Mouse (Mus musculus) myocyte (in vitro differentiated cells): ENCODE measurements around the gene Dnmt3b. TPM values are rescaled to one million over a fixed set of nuclear protein-coding genes. Genes with fewer than 3 reads are reported as not detected.
"Not testable (repeated sequence)": the region's sequence is repeated elsewhere in the genome, so short reads cannot be mapped to it uniquely, and the experiment has no call there.

Experiments
- H3K27me3 ChIP-seq: one replicate; pipeline ENCODE4 v1.6.1; 2011; ENCODE audit not compliant: control insufficient read depth, insufficient read depth, insufficient read length
- H3K36me3 ChIP-seq: one replicate; pipeline ENCODE4 v1.6.1; 2011; ENCODE audit not compliant: control insufficient read depth, insufficient read depth
- H3K4me2 ChIP-seq: one replicate; pipeline ENCODE4 v1.6.1; 2011; ENCODE audit warnings: low read depth, control low read depth
- H3K4me3 ChIP-seq: one replicate; pipeline ENCODE4 v1.5.1; 2011; ENCODE audit warnings: mild to moderate bottlenecking, control low read depth, moderate library complexity
- H3K79me2 ChIP-seq: one replicate; pipeline ENCODE4 v1.6.1; 2011; ENCODE audit not compliant: control insufficient read depth, insufficient read depth
- H3ac ChIP-seq: one replicate; pipeline ENCODE4 v1.6.1; 2011; ENCODE audit not compliant: control insufficient read depth, insufficient read length
- CEBPB ChIP-seq: IDR thresholded peaks from 2 replicates; pipeline ENCODE4 v1.6.1; 2011; ENCODE audit warnings: mild to moderate bottlenecking, moderate library complexity; ENCODE audit not compliant: poor library complexity, insufficient read depth, severe bottlenecking
- E2F4 ChIP-seq: IDR thresholded peaks from one replicate; pipeline ENCODE4 v1.6.1; 2011; ENCODE audit warnings: mild to moderate bottlenecking, control low read depth, moderate library complexity; ENCODE audit not compliant: insufficient read depth
- MAX ChIP-seq: IDR thresholded peaks from one replicate; pipeline ENCODE4 v1.6.1; 2011; ENCODE audit warnings: low read depth, mild to moderate bottlenecking, control low read depth
- MYOD1 ChIP-seq, 3 experiments: IDR thresholded peaks; one replicate each; pipeline ENCODE4 v1.6.1; 2011; ENCODE audit warnings: control low read depth in 2 of 3, low read depth in 2 of 3, mild to moderate bottlenecking in 2 of 3, moderate library complexity in 1 of 3; ENCODE audit not compliant: insufficient read length in 2 of 3, control insufficient read depth in 1 of 3
- MYOG ChIP-seq, 3 experiments: IDR thresholded peaks; one replicate each; pipeline ENCODE4 v1.6.1; 2011; ENCODE audit warnings: control low read depth in 2 of 3, low read depth in 2 of 3, mild to moderate bottlenecking in 2 of 3; ENCODE audit not compliant: insufficient read length in 2 of 3, control insufficient read depth in 1 of 3, insufficient read depth in 1 of 3
- POLR2A ChIP-seq: IDR thresholded peaks from one replicate; pipeline ENCODE4 v1.6.1; 2011; ENCODE audit warnings: low read depth, mild to moderate bottlenecking, control low read depth, moderate library complexity; ENCODE audit not compliant: insufficient read length
- POLR2AphosphoS2 ChIP-seq: IDR thresholded peaks from one replicate; pipeline ENCODE4 v1.6.1; 2011; ENCODE audit warnings: low read depth, control low read depth; ENCODE audit not compliant: insufficient read length
- REST ChIP-seq: IDR thresholded peaks from one replicate; pipeline ENCODE4 v1.6.1; 2011; ENCODE audit warnings: mild to moderate bottlenecking, control low read depth, moderate library complexity; ENCODE audit not compliant: insufficient read depth, insufficient read length
- SRF ChIP-seq: IDR thresholded peaks from one replicate; pipeline ENCODE4 v1.6.1; 2011; ENCODE audit warnings: low read depth; ENCODE audit not compliant: control insufficient read depth, insufficient read length
- TCF12 ChIP-seq: IDR thresholded peaks from one replicate; pipeline ENCODE4 v1.6.1; 2011; ENCODE audit warnings: mild to moderate bottlenecking, control low read depth; ENCODE audit not compliant: poor library complexity, insufficient read depth, severe bottlenecking
- TCF3 ChIP-seq: IDR thresholded peaks from one replicate; pipeline ENCODE4 v1.6.1; 2011; ENCODE audit warnings: low read depth, control low read depth; ENCODE audit not compliant: insufficient read length
- USF1 ChIP-seq: IDR thresholded peaks from one replicate; pipeline ENCODE4 v1.6.1; 2011; ENCODE audit warnings: low read depth, mild to moderate bottlenecking, control low read depth, moderate library complexity
- polyA plus RNA-seq: library from polyadenylated mRNA; unstranded; fragments of >200 nt; fragmentation: generic; extraction: Trizol; gene quantifications from one replicate; pipeline ENCODE4 v1.2.1, GENCODE M21; 2012; ENCODE audit warnings: missing spikeins

The Dnmt3b gene
- polyA plus RNA-seq, 1 experiment, result 0.62 TPM

GRCm38 (mm10) chr2:153650014-153650687 is 901 bp downstream of the Dnmt3b start:
- TF ChIP-seq SRF (no peak), POLR2AphosphoS2 (no peak), REST (no peak), POLR2A (no peak), MYOG (IDR thresholded peaks at IDR 0.05; ENCODE audit: control insufficient read depth in 1 of 3, insufficient read depth in 1 of 3, insufficient read length in 2 of 3, low read depth in 2 of 3) (no peak), MYOD1 (IDR thresholded peaks at IDR 0.05; ENCODE audit: control insufficient read depth in 1 of 3, insufficient read length in 2 of 3, low read depth in 2 of 3) (no peak), CEBPB (no peak), MAX (no peak), TCF12 (no peak), USF1 (no peak), TCF3 (no peak), E2F4 (no peak)
- Histone ChIP-seq H3K4me2 (peak overlapping the region; percentile 91), H3K27me3 (no peaks in the 10 kb centered on the region), H3ac (peak overlapping the region; percentile 67), H3K36me3 (no peaks in the 10 kb centered on the region), H3K79me2 (no peaks in the 10 kb centered on the region), H3K4me3 (peak overlapping the region; percentile 35)

DNA sequence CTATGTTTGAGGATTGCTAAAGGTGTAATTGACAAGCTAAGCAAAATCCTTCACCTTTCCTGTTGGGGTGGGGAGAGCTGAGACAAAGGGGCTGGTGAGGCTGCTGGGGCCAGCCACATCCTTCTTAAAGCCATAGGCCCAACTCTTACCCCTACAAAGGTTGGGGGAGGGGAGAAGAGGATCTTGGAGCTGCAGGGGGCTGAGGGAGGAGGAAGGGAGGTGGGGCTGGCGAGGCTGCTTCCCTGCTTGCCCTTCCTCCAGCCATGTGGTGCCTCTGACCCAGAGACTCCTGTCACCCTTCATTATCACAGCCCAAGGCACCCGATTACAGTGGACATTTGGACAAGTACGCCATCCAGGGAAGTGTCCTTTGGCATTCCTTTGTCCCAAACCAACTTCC is 2.4 kb downstream of the Dnmt3b start:
- no peak overlapping the region for H3K4me3 ChIP-seq
- no peak for TF ChIP-seq MYOD1 (IDR thresholded peaks at IDR 0.05; ENCODE audit: control insufficient read depth in 1 of 3, insufficient read length in 2 of 3, low read depth in 2 of 3)
- TF ChIP-seq POLR2AphosphoS2, result no peak
- TF ChIP-seq REST, result no peak
- no peak for TF ChIP-seq TCF12
- TF ChIP-seq TCF3, result no peak
- TF ChIP-seq E2F4, result no peak
- TF ChIP-seq MAX, result no peak
- TF ChIP-seq USF1, result no peak
- TF ChIP-seq MYOG (IDR thresholded peaks at IDR 0.05; ENCODE audit: control insufficient read depth in 1 of 3, insufficient read depth in 1 of 3, insufficient read length in 2 of 3, low read depth in 2 of 3), result no peak
- TF ChIP-seq POLR2A, result no peak
- TF ChIP-seq SRF, result no peak
- no peak for TF ChIP-seq CEBPB

DNA sequence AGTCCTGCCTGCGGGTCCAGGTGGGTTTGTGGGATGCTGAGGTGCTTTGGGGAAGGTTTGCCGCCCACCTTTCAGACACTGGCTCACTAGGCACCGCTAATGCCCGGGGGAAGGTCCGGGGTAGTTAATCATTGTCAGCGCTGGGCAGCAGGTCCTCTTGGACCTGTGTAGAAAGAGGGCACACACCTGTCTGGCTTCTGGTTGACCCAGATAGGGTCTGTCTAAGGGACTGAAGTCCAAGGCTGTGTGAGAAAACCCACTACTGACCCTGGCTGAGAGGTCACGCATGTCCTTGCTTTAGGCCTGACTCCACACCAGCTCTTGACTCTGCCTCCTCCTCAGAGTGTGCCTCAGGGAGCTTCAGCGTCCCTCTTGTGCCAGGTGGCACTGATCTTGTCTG is 8.4 kb downstream of the Dnmt3b start:
- H3K27me3 ChIP-seq, H3K4me3 ChIP-seq, H3K4me2 ChIP-seq, H3K36me3 ChIP-seq, H3ac ChIP-seq, H3K79me2 ChIP-seq: not testable (repeated sequence)

More for the DNA sequence above, 2.4 kb downstream of the Dnmt3b start:
- H3K79me2 ChIP-seq, result no peaks in the 10 kb centered on the region
- H3K4me2 ChIP-seq, result no peak overlapping the region
- H3ac ChIP-seq, result no peak overlapping the region
- H3K36me3 ChIP-seq, result no peaks in the 10 kb centered on the region
- H3K27me3 ChIP-seq, result no peaks in the 10 kb centered on the region

DNA sequence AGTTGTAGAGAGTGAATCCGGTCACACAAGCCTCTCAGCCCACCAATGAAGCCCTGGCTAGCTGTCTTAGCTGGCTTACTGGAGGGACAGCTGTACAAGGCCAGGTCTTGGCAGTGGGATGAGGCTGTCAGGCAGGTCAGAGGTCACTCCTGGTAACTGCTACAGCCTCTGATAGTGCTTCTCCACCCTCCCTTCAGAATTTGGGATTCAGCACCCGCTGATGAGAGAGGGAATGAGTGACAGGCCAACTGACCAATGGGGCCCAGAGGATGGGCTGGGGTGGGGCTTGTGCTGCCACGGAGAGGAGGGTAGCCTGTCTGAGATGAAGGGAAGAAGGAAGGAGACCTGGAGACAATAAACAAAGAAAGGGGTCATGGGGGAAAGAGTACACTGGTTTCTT is 11.4 kb downstream of the Dnmt3b start:
- Histone ChIP-seq H3K27me3 (no peaks in the 10 kb centered on the region), H3K4me3 (no peak overlapping the region), H3ac (no peak overlapping the region), H3K4me2 (no peak overlapping the region), H3K79me2 (no peaks in the 10 kb centered on the region), H3K36me3 (no peaks in the 10 kb centered on the region)
- TF ChIP-seq REST (no peak), TCF12 (no peak), MAX (no peak), MYOG (IDR thresholded peaks at IDR 0.05; ENCODE audit: control insufficient read depth in 1 of 3, insufficient read depth in 1 of 3, insufficient read length in 2 of 3, low read depth in 2 of 3) (no peak)

DNA sequence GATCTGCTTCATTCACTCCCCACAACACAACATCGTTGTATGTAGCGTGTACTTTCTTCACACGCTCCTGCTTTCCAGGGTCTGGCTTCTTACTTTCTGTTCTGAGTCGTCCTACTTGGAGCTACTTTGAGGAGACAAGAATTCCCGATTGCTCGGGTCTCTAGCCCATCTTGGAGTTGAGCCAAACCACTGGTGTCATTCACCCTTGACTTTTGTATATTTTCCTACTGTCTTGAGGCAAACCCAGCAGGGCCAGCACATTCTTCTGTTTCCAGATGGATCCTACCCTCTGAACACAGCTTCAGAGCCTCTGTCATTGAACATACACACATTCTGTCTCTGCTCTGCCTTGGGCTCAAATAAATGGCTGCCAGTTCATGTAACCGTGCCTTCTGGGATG is 16.2 kb downstream of the Dnmt3b start:
- Histone ChIP-seq H3K36me3 (no peaks in the 10 kb centered on the region), H3K79me2 (no peaks in the 10 kb centered on the region), H3ac (no peak overlapping the region), H3K4me3 (no peak overlapping the region), H3K27me3 (no peaks in the 10 kb centered on the region), H3K4me2 (no peak overlapping the region)
- TF ChIP-seq POLR2AphosphoS2 (no peak), MYOG (IDR thresholded peaks at IDR 0.05; ENCODE audit: control insufficient read depth in 1 of 3, insufficient read depth in 1 of 3, insufficient read length in 2 of 3, low read depth in 2 of 3) (no peak), E2F4 (no peak), SRF (no peak), CEBPB (no peak), TCF12 (no peak), POLR2A (no peak), REST (no peak), USF1 (no peak), MYOD1 (IDR thresholded peaks at IDR 0.05; ENCODE audit: control insufficient read depth in 1 of 3, insufficient read length in 2 of 3, low read depth in 2 of 3) (no peak), MAX (no peak)
